Mouse (Mus musculus): ENCODE measurements around the gene Zfp663. TPM values are rescaled to one million over a fixed set of nuclear protein-coding genes. Genes with fewer than 3 reads are reported as not detected.

Zfp663 gene
- total and polyA plus RNA-seq, 3 experiments: 0.18 TPM; not detected in 2

DNA sequence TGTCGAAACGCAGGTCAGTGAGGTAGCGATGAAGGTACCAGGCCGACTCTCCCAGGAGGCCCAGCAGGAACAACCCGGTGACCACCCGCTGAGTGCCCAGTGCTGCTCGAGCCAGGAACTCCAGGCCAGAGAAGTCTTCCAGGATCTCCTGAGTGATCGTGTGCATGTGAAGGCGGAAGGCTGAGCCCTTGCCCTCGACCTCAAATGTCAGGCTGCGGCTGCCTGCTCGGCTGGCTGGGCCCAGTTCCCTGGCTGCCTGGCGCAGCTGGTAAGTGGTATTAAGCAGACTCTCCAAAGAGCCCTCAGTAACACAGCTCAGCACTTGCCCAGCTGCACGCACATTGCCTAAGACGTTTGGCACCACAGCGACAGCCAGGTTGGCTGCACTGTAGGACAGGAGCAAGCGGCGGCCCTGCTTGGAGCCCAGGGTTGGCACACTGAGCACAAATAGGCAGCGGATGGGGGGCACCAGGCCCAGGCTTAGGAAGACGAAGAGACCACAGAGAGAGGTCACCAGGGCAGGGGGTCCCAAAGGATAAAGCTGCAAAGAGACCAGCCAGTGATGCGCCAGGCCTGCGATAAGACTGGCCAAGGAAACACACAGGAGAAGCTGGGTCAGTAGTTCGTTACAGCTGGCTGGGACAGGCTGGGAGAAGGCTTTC is 29.1 kb upstream of the Zfp663 start:
- Histone ChIP-seq H3K9ac (ENCODE audit: control insufficient read depth, low read depth, low read length, poor library complexity, severe bottlenecking) (no peak overlapping the region), H3K4me3 (ENCODE audit: control insufficient read depth in 1 of 2, insufficient read depth in 1 of 2, low read depth in 2 of 2, low read length in 2 of 2) (no peak overlapping the region), H3K27me3 (ENCODE audit: control insufficient read depth in 1 of 2, insufficient read depth in 2 of 2, low read length in 2 of 2) (peaks cover 0 to 1% of the 10 kb centered on the region in 2 experiments; a peak in 1 of 4 replicates), H3K36me3 (ENCODE audit: control insufficient read depth in 1 of 2, insufficient read depth in 2 of 2, low read length in 2 of 2) (no peaks in the 10 kb centered on the region), H3K79me2 (ENCODE audit: control insufficient read depth, insufficient read depth, low read length, poor library complexity) (no peaks in the 10 kb centered on the region), H3K9me3 (replicated peaks; ENCODE audit: insufficient read depth, low read length) (no peaks in the 10 kb centered on the region), H3K27ac (ENCODE audit: control insufficient read depth, low read depth, low read length) (no peak overlapping the region), H3K4me1 (ENCODE audit: control insufficient read depth in 1 of 2, insufficient read depth in 2 of 2, low read length in 2 of 2) (no peaks in the 10 kb centered on the region)
- no peak for TF ChIP-seq TCF12 (IDR thresholded peaks at IDR 0.05; ENCODE audit: low read depth, low read length)
- no peak for TF ChIP-seq MYC (IDR thresholded peaks at IDR 0.05; ENCODE audit: low read depth, low read length)
- no peak for TF ChIP-seq GABPA (IDR thresholded peaks at IDR 0.05; ENCODE audit: low read depth, low read length)
- no peak for TF ChIP-seq MAX (IDR thresholded peaks at IDR 0.05; ENCODE audit: low read length)
- TF ChIP-seq MAFK (IDR thresholded peaks at IDR 0.05; ENCODE audit: borderline replicate concordance, low read depth, low read length): no peak
- TF ChIP-seq UBTF (IDR thresholded peaks at IDR 0.05; ENCODE audit: borderline replicate concordance, insufficient read depth, low read depth, low read length): no peak
- no peak for TF ChIP-seq ZMIZ1 (IDR thresholded peaks at IDR 0.05; ENCODE audit: low read depth, low read length)
- no peak for TF ChIP-seq ZC3H11A (IDR thresholded peaks at IDR 0.05; ENCODE audit: low read depth, low read length)
- no peak for TF ChIP-seq CHD1 (IDR thresholded peaks at IDR 0.05; ENCODE audit: low read depth, low read length)
- TF ChIP-seq HCFC1 (IDR thresholded peaks at IDR 0.05; ENCODE audit: low read depth, low read length): no peak
- no peak for TF ChIP-seq USF2 (IDR thresholded peaks at IDR 0.05; ENCODE audit: borderline replicate concordance in 1 of 2, insufficient read depth in 1 of 2, low read depth in 1 of 2, low read length in 2 of 2)
- no peak for DNase-seq (ENCODE audit: low read depth, low spot score)

DNA sequence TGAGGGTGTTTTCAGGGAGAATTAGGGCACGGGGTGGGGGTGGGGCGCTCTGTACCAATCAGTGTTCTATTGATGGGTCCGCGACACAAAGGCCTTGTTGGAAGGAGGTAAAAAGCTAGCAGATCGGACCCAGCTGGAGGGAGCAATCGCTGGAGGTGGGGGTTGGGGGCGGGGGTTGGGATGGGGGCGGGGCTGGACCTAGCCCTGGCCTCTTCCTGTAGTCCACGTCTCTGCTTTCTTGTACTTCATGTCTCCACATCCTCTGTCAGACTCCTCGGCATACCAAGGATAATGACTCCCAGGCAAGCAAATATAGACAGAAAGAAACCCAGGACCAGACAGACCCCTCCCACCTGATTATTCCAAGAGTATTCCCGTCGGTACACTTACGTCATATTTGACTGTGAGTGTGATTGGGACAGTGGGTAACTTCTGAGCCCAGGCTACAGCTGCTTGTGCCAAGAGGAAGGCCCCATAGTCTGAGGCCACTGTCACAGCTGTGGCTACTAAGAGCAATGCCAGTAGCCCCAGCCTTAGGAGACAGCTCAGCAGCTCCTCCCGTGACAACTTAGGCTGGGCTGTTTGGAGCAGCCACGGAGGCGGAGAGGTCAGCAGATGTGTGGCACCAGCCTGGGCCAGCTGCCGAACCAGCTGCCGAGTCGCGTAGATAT is 28.4 kb upstream of the Zfp663 start:
- TF ChIP-seq CTCF (IDR thresholded peaks at IDR 0.05 in 2 of 3, conservative IDR thresholded peaks at IDR 0.05 in 1 of 3; ENCODE audit: control insufficient read depth in 1 of 3, insufficient read depth in 1 of 3, low read depth in 2 of 3, low read length in 3 of 3, poor library complexity in 1 of 3, severe bottlenecking in 1 of 3) (no peak), ZC3H11A (IDR thresholded peaks at IDR 0.05; ENCODE audit: low read depth, low read length) (no peak), USF1 (IDR thresholded peaks at IDR 0.05; ENCODE audit: low read depth, low read length) (no peak), ELF1 (IDR thresholded peaks at IDR 0.05; ENCODE audit: low read depth, low read length) (no peak)
- Histone ChIP-seq H3K9me3 (replicated peaks; ENCODE audit: insufficient read depth, low read length) (no peaks in the 10 kb centered on the region), H3K9ac (ENCODE audit: control insufficient read depth, low read depth, low read length, poor library complexity, severe bottlenecking) (no peak overlapping the region), H3K4me3 (ENCODE audit: control insufficient read depth in 1 of 2, insufficient read depth in 1 of 2, low read depth in 2 of 2, low read length in 2 of 2) (no peak overlapping the region), H3K79me2 (ENCODE audit: control insufficient read depth, insufficient read depth, low read length, poor library complexity) (no peaks in the 10 kb centered on the region), H3K4me1 (ENCODE audit: control insufficient read depth in 1 of 2, insufficient read depth in 2 of 2, low read length in 2 of 2) (no peaks in the 10 kb centered on the region), H3K36me3 (ENCODE audit: control insufficient read depth in 1 of 2, insufficient read depth in 2 of 2, low read length in 2 of 2) (no peaks in the 10 kb centered on the region), H3K27me3 (ENCODE audit: control insufficient read depth in 1 of 2, insufficient read depth in 2 of 2, low read length in 2 of 2) (peaks cover 0 to 1% of the 10 kb centered on the region in 2 experiments; a peak in 1 of 4 replicates), H3K27ac (ENCODE audit: control insufficient read depth, low read depth, low read length) (no peak overlapping the region)
- DNase-seq (ENCODE audit: low read depth, low spot score): no peak

Data from MEL (cell line).